Mouse (Mus musculus): ENCODE data around the gene Prrt3. TPM values are rescaled to one million over a fixed set of nuclear protein-coding genes. Genes with fewer than 3 reads are reported as not detected.

Prrt3 gene
- polyA plus RNA-seq, 1 experiment from 2014 or later = 3.7 TPM

- Histone ChIP-seq H3K36me3 (peaks cover 13% of the 10 kb centered on the region), H3K9ac (peak within 1 kb of the TSS; percentile 81), H3K27ac (peak within 1 kb of the TSS; percentile 87), H3K4me3 (peak within 1 kb of the TSS; percentile 52), H3K4me2 (replicated peaks) (peak within 1 kb of the TSS; percentile 84), H3K27me3 (peaks cover 16% of the 10 kb centered on the region), H3K9me3 (replicated peaks) (no peaks in the 10 kb centered on the region), H3K4me1 (peaks cover 39% of the 10 kb centered on the region)
- ATAC-seq (ENCODE audit: low FRiP score) = peak; percentile 96
- under 1% methylated on average over 26 of the region's 26 CpGs for WGBS
These were observed 18.6 kb downstream of the Prrt3 start, which contains the start of gene Creld1 for GRCm38 (mm10) chr6:113483100-113483615. Creld1 (plus strand) TSS chr6:113483297.

GRCm38 (mm10) chr6:113482477-113483099 lies 19.1 kb downstream of the Prrt3 start:
- peak overlapping the region; percentile 87 for H3K27ac ChIP-seq
- peak overlapping the region; percentile 52 for H3K4me3 ChIP-seq
- H3K9me3 ChIP-seq (replicated peaks) = no peaks in the 10 kb centered on the region
- peak; percentile 71 for ATAC-seq (ENCODE audit: low FRiP score)
- H3K9ac ChIP-seq = peak overlapping the region; percentile 81
- H3K36me3 ChIP-seq = peaks cover 8% of the 10 kb centered on the region
- 2% methylated on average over 65 of the region's 65 CpGs for WGBS
- H3K27me3 ChIP-seq = peaks cover 16% of the 10 kb centered on the region
- H3K4me1 ChIP-seq = peaks cover 39% of the 10 kb centered on the region
- peak overlapping the region; percentile 84 for H3K4me2 ChIP-seq (replicated peaks)

GRCm38 (mm10) chr6:113480555-113481373 lies 21.0 kb downstream of the Prrt3 start:
- Histone ChIP-seq H3K4me2 (replicated peaks) (no peak overlapping the region), H3K27me3 (peaks cover 16% of the 10 kb centered on the region), H3K36me3 (no peaks in the 10 kb centered on the region), H3K4me1 (peaks cover 30% of the 10 kb centered on the region), H3K9ac (no peak overlapping the region), H3K27ac (no peak overlapping the region), H3K9me3 (replicated peaks) (no peaks in the 10 kb centered on the region), H3K4me3 (no peak overlapping the region)
- ATAC-seq (ENCODE audit: low FRiP score) = no peak
- 64% methylated on average over 18 of the region's 18 CpGs for WGBS

GRCm38 (mm10) chr6:113478906-113479305 lies 22.8 kb downstream of the Prrt3 start:
- Histone ChIP-seq H3K4me3 (no peak overlapping the region), H3K4me2 (replicated peaks) (no peak overlapping the region), H3K9ac (no peak overlapping the region), H3K4me1 (peaks cover 13% of the 10 kb centered on the region), H3K36me3 (no peaks in the 10 kb centered on the region), H3K27ac (no peak overlapping the region), H3K9me3 (replicated peaks) (no peaks in the 10 kb centered on the region), H3K27me3 (peaks cover 16% of the 10 kb centered on the region)
- WGBS = 80% methylated on average over 10 of the region's 10 CpGs
- no peak for ATAC-seq (ENCODE audit: low FRiP score)

GRCm38 (mm10) chr6:113477353-113477752 lies 24.4 kb downstream of the Prrt3 start:
- no peak overlapping the region for H3K9ac ChIP-seq
- H3K4me1 ChIP-seq = peaks cover 7% of the 10 kb centered on the region
- peaks cover 16% of the 10 kb centered on the region for H3K27me3 ChIP-seq
- no peaks in the 10 kb centered on the region for H3K9me3 ChIP-seq (replicated peaks)
- no peak overlapping the region for H3K4me2 ChIP-seq (replicated peaks)
- no peak overlapping the region for H3K27ac ChIP-seq
- H3K36me3 ChIP-seq = no peaks in the 10 kb centered on the region
- peak; percentile 41; the same call in 1 of the 2 replicates for ATAC-seq (ENCODE audit: low FRiP score)
- 31% methylated on average over 7 of the region's 7 CpGs for WGBS
- H3K4me3 ChIP-seq = no peak overlapping the region

- H3K4me3 ChIP-seq = no peak overlapping the region
- no peak for ATAC-seq (ENCODE audit: low FRiP score)
- 90% methylated on average over 6 of the region's 6 CpGs for WGBS
- H3K27ac ChIP-seq = no peak overlapping the region
- H3K4me1 ChIP-seq = peaks cover 18% of the 10 kb centered on the region
- no peaks in the 10 kb centered on the region for H3K36me3 ChIP-seq
- no peak overlapping the region for H3K4me2 ChIP-seq (replicated peaks)
- no peaks in the 10 kb centered on the region for H3K9me3 ChIP-seq (replicated peaks)
- H3K27me3 ChIP-seq = peaks cover 38% of the 10 kb centered on the region
- no peak overlapping the region for H3K9ac ChIP-seq
These were observed 28.0 kb downstream of the Prrt3 start for GRCm38 (mm10) chr6:113473715-113474114.

- Histone ChIP-seq H3K4me1 (peaks cover 18% of the 10 kb centered on the region), H3K9ac (no peak overlapping the region), H3K9me3 (replicated peaks) (no peaks in the 10 kb centered on the region), H3K4me3 (no peak overlapping the region), H3K4me2 (replicated peaks) (no peak overlapping the region), H3K36me3 (no peaks in the 10 kb centered on the region), H3K27ac (no peak overlapping the region), H3K27me3 (peaks cover 40% of the 10 kb centered on the region)
- 79% methylated on average over 2 of the region's 2 CpGs for WGBS
- no peak for ATAC-seq (ENCODE audit: low FRiP score)
These were observed 28.5 kb downstream of the Prrt3 start for GRCm38 (mm10) chr6:113473246-113473645.

GRCm38 (mm10) chr6:113472061-113472460 lies 29.7 kb downstream of the Prrt3 start:
- Histone ChIP-seq H3K4me3 (no peak overlapping the region), H3K9me3 (replicated peaks) (no peaks in the 10 kb centered on the region), H3K27ac (no peak overlapping the region), H3K4me1 (peaks cover 15% of the 10 kb centered on the region), H3K36me3 (no peaks in the 10 kb centered on the region), H3K4me2 (replicated peaks) (no peak overlapping the region), H3K27me3 (peaks cover 40% of the 10 kb centered on the region), H3K9ac (no peak overlapping the region)
- WGBS = 68% methylated on average over 10 of the region's 10 CpGs
- no peak for ATAC-seq (ENCODE audit: low FRiP score)

GRCm38 (mm10) chr6:113471297-113471936 lies 30.3 kb downstream of the Prrt3 start, which contains the start of gene Il17rc:
Il17rc (plus strand) TSS chr6:113471427.
- Histone ChIP-seq H3K27me3 (peaks cover 40% of the 10 kb centered on the region), H3K4me2 (replicated peaks) (peak within 1 kb of the TSS; percentile 27), H3K9me3 (replicated peaks) (no peaks in the 10 kb centered on the region), H3K4me3 (no peak within 1 kb of the TSS), H3K9ac (no peak within 1 kb of the TSS; the same call in 1 of the 2 replicates), H3K4me1 (peaks cover 15% of the 10 kb centered on the region), H3K36me3 (no peaks in the 10 kb centered on the region), H3K27ac (no peak within 1 kb of the TSS)
- WGBS = 24% methylated on average over 12 of the region's 12 CpGs
- no peak for ATAC-seq (ENCODE audit: low FRiP score)

- Histone ChIP-seq H3K36me3 (no peaks in the 10 kb centered on the region), H3K4me2 (replicated peaks) (peak overlapping the region; percentile 62), H3K4me3 (peak overlapping the region; percentile 36), H3K9me3 (replicated peaks) (no peaks in the 10 kb centered on the region), H3K27ac (no peak overlapping the region), H3K4me1 (peaks cover 15% of the 10 kb centered on the region), H3K27me3 (peaks cover 42% of the 10 kb centered on the region), H3K9ac (peak overlapping the region; percentile 10)
- WGBS = under 1% methylated on average over 31 of the region's 31 CpGs
- peak; percentile 72 for ATAC-seq (ENCODE audit: low FRiP score)
These were observed 32.3 kb downstream of the Prrt3 start for GRCm38 (mm10) chr6:113469432-113469831.

- no peak overlapping the region for H3K27ac ChIP-seq
- H3K4me2 ChIP-seq (replicated peaks) = peak overlapping the region; percentile 62
- WGBS = 8% methylated on average over 9 of the region's 9 CpGs
- peak; percentile 51 for ATAC-seq (ENCODE audit: low FRiP score)
- H3K36me3 ChIP-seq = no peaks in the 10 kb centered on the region
- H3K4me3 ChIP-seq = peak overlapping the region; percentile 36
- peaks cover 42% of the 10 kb centered on the region for H3K27me3 ChIP-seq
- peak overlapping the region; percentile 10; the same call in 1 of the 2 replicates for H3K9ac ChIP-seq
- H3K9me3 ChIP-seq (replicated peaks) = no peaks in the 10 kb centered on the region
- peaks cover 15% of the 10 kb centered on the region for H3K4me1 ChIP-seq
These were observed 32.7 kb downstream of the Prrt3 start for GRCm38 (mm10) chr6:113469021-113469420.

- H3K9ac ChIP-seq = no peak overlapping the region
- 70% methylated on average over 3 of the region's 3 CpGs for WGBS
- no peaks in the 10 kb centered on the region for H3K9me3 ChIP-seq (replicated peaks)
- H3K4me2 ChIP-seq (replicated peaks) = peak overlapping the region; percentile 62; the same call in 1 of the 2 replicates
- H3K27ac ChIP-seq = no peak overlapping the region
- no peak overlapping the region for H3K4me3 ChIP-seq
- H3K36me3 ChIP-seq = no peaks in the 10 kb centered on the region
- peaks cover 15% of the 10 kb centered on the region for H3K4me1 ChIP-seq
- H3K27me3 ChIP-seq = peaks cover 42% of the 10 kb centered on the region
- ATAC-seq (ENCODE audit: low FRiP score) = 0 out of 2 replicates have a peak, but pooled peaks have one; percentile 8
These were observed 33.2 kb downstream of the Prrt3 start for GRCm38 (mm10) chr6:113468512-113468911.
